Mouse (Mus musculus) embryonic facial prominence, embryonic 10.5 days (tissue): ENCODE measurements around the gene Tmem108. TPM values are rescaled to one million over a fixed set of nuclear protein-coding genes. Genes with fewer than 3 reads are reported as not detected.

Experiments used
- DNase-seq: peaks from one replicate; pipeline ENCODE4 v3.0.0-alpha.2; 2017; ENCODE audit warnings: low spot score
- H3K27ac ChIP-seq: fragments of 300-500 bp; sonication (generic); replicated peaks from 2 replicates; pipeline ENCODE4 v1.5.1; 2016; ENCODE audit warnings: mild to moderate bottlenecking
- H3K27me3 ChIP-seq: fragments of 300-500 bp; sonication (generic); replicated peaks from 2 replicates; pipeline ENCODE4 v1.6.1; 2016; ENCODE audit warnings: low read depth, mild to moderate bottlenecking; ENCODE audit not compliant: poor library complexity, severe bottlenecking
- H3K36me3 ChIP-seq: fragments of 300-500 bp; sonication (generic); replicated peaks from 2 replicates; pipeline ENCODE4 v1.6.1; 2016; ENCODE audit warnings: mild to moderate bottlenecking, moderate library complexity
- H3K4me1 ChIP-seq: fragments of 300-500 bp; sonication (generic); 2 replicates; pipeline ENCODE4 v1.6.1; 2016
- H3K4me3 ChIP-seq: fragments of 300-500 bp; sonication (generic); 2 replicates; pipeline ENCODE4 v1.5.1; 2016; ENCODE audit warnings: mild to moderate bottlenecking, moderate library complexity
- H3K9me3 ChIP-seq: fragments of 300-500 bp; sonication (generic); 2 replicates; pipeline ENCODE4 v1.6.1; 2016; ENCODE audit warnings: mild to moderate bottlenecking
- WGBS: fragments of 180-500 bp; shearing (Covaris S2); methylation state at CpG from one replicate; pipeline ENCODE4 v1.1.7; 2016; 5-methylcytosine and 5-hydroxymethylcytosine counted together
- polyA plus RNA-seq: library from polyadenylated mRNA; unstranded; fragments of >200 nt; fragmentation: Nextera tagmentation; extraction: Ambion mirVana; gene quantifications from 2 replicates; pipeline ENCODE4 v1.2.1, GENCODE M21; 2016

Gene Tmem108
- polyA plus RNA-seq, 1 experiment from 2014 or later, result 22.1 TPM

DNA sequence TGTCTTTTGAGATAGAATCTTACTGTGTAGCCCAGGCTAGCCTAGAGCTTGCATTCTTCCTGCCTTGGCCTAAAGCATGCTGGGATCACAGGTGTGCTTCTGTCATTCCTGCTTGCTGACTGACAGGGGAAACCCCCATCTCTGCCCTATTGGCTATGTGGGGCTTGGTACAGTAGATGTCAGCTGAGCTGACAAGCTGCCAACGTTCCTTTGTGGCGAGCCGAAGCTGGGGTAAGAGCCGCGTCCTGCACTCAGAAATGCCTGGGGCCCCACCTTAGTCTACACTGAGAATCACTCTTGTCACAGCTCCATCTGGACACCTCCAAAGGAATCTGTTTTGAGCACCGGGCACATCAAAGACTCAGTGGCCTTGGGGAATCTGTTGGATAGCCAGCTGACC lies 297.8 kb downstream of the Tmem108 start:
- Histone ChIP-seq H3K27me3 (no peaks in the 10 kb centered on the region), H3K4me3 (no peak overlapping the region), H3K36me3 (no peaks in the 10 kb centered on the region), H3K4me1 (peaks cover 10% of the 10 kb centered on the region; the same call in 1 of the 2 replicates), H3K27ac (no peak overlapping the region), H3K9me3 (no peaks in the 10 kb centered on the region)
- WGBS, result 80% methylated on average over 6 of the region's 6 CpGs
- DNase-seq, result no peak

- H3K4me3 ChIP-seq, result no peak overlapping the region
- no peaks in the 10 kb centered on the region for H3K27me3 ChIP-seq
- H3K36me3 ChIP-seq, result no peaks in the 10 kb centered on the region
- no peaks in the 10 kb centered on the region for H3K9me3 ChIP-seq
- 68% methylated on average over 2 of the region's 2 CpGs for WGBS
- H3K27ac ChIP-seq, result no peak overlapping the region
- no peak for DNase-seq
- 0 out of 2 replicates have a peak, but pooled peaks cover 3% of the 10 kb centered on the region for H3K4me1 ChIP-seq
Measured at GRCm38 (mm10) chr9:103459839-103460238, 301.8 kb downstream of the Tmem108 start.

- Histone ChIP-seq H3K27me3 (no peaks in the 10 kb centered on the region), H3K4me1 (0 out of 2 replicates have a peak, but pooled peaks cover 3% of the 10 kb centered on the region), H3K36me3 (no peaks in the 10 kb centered on the region), H3K4me3 (no peak overlapping the region), H3K9me3 (no peaks in the 10 kb centered on the region), H3K27ac (no peak overlapping the region)
- DNase-seq, result no peak
- WGBS, result 93% methylated on average over 1 of the region's 1 CpGs
Measured at GRCm38 (mm10) chr9:103459307-103459706, 302.3 kb downstream of the Tmem108 start.

- Histone ChIP-seq H3K4me1 (no peaks in the 10 kb centered on the region), H3K27ac (no peak overlapping the region; the same call in 1 of the 2 replicates), H3K9me3 (peaks cover 4% of the 10 kb centered on the region; the same call in 1 of the 2 replicates), H3K4me3 (no peak overlapping the region), H3K27me3 (no peaks in the 10 kb centered on the region), H3K36me3 (no peaks in the 10 kb centered on the region)
- 79% methylated on average over 6 of the region's 6 CpGs for WGBS
- no peak for DNase-seq
Measured at GRCm38 (mm10) chr9:103449651-103450050, 312.0 kb downstream of the Tmem108 start.

DNA sequence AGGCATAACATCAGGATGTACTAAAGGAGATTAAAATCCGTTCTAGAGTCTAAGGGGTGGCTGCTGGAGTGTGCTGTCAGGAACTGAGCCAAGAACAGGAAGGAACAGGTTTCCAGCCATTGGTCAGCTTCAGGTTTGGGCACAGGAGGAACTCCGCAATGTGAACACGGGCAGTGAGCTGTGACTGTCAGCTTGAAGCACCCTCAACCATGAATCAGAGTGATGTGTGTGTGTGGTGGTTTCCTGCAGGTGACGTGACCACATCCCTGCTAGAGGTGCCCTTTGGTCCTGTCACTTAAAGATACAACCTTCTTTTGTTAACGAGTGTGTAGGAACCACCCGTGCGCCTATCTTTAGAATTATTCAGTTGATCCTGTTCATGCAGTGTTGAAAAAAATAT lies 312.5 kb downstream of the Tmem108 start:
- Histone ChIP-seq H3K27ac (no peak overlapping the region), H3K4me1 (peaks cover 5% of the 10 kb centered on the region; the same call in 1 of the 2 replicates), H3K4me3 (no peak overlapping the region), H3K36me3 (no peaks in the 10 kb centered on the region), H3K27me3 (no peaks in the 10 kb centered on the region), H3K9me3 (peaks cover 7% of the 10 kb centered on the region; the same call in 1 of the 2 replicates)
- no peak for DNase-seq
- WGBS, result 86% methylated on average over 7 of the region's 7 CpGs

DNA sequence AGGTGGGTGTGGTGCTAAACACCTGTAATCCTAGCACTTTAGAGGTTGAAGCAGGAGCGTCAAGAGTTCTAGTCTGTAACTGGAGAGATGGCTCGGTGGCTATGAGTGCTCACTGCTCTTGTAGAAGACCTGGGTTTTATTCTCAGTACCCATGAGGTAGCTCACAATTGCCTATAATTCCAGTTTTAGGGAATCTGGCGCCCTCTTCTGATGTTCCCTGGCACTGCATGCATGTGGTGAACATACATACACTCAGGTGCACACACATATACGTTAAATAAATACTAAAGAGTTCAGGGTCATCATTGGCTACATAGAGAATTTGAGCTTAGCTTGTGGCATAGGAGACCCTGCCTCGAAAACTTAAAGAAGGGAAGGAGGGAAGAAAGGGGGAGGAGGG lies 317.0 kb downstream of the Tmem108 start:
- peaks cover 27% of the 10 kb centered on the region for H3K4me1 ChIP-seq
- H3K27me3 ChIP-seq, result no peaks in the 10 kb centered on the region
- WGBS, result 86% methylated on average over 5 of the region's 5 CpGs
- H3K4me3 ChIP-seq, result no peak overlapping the region
- H3K36me3 ChIP-seq, result no peaks in the 10 kb centered on the region
- DNase-seq, result no peak
- H3K27ac ChIP-seq, result no peak overlapping the region
- peaks cover 7% of the 10 kb centered on the region; the same call in 1 of the 2 replicates for H3K9me3 ChIP-seq

DNA sequence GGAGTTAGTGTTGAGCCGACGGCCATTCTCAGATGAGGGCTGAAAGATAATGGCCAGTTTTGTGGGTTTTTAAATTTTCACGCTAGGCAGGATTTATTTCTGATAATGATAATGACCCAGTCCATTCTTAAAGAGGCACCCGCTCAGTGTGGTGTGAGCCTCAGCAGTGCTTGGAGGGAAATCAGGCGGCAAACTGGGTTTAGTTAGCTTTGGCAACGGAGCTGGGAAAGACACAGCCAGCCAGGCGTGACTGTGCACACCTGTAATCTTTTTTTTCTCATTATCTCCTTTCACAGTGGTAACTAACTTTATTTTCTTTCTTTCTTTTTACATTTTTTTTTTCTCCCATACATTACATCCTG lies 317.8 kb downstream of the Tmem108 start:
- DNase-seq, result no peak
- H3K4me3 ChIP-seq, result 0 out of 2 replicates have a peak overlapping the region, but pooled peaks have one; percentile 9
- H3K4me1 ChIP-seq, result peaks cover 27% of the 10 kb centered on the region
- H3K27ac ChIP-seq, result no peak overlapping the region
- H3K27me3 ChIP-seq, result no peaks in the 10 kb centered on the region
- peaks cover 7% of the 10 kb centered on the region; the same call in 1 of the 2 replicates for H3K9me3 ChIP-seq
- H3K36me3 ChIP-seq, result no peaks in the 10 kb centered on the region
- 38% methylated on average over 7 of the region's 7 CpGs for WGBS

- Histone ChIP-seq H3K27ac (peak overlapping the region; percentile 44; the same call in 1 of the 2 replicates), H3K36me3 (no peaks in the 10 kb centered on the region), H3K4me1 (peaks cover 27% of the 10 kb centered on the region), H3K9me3 (peaks cover 7% of the 10 kb centered on the region; the same call in 1 of the 2 replicates), H3K4me3 (peak overlapping the region; percentile 9; the same call in 1 of the 2 replicates), H3K27me3 (no peaks in the 10 kb centered on the region)
- peak; percentile 72 for DNase-seq
- 19% methylated on average over 13 of the region's 13 CpGs for WGBS
Measured at GRCm38 (mm10) chr9:103443121-103443823, 318.4 kb downstream of the Tmem108 start.

GRCm38 (mm10) chr9:103440597-103440996 lies 321.0 kb downstream of the Tmem108 start:
- peaks cover 7% of the 10 kb centered on the region; the same call in 1 of the 2 replicates for H3K9me3 ChIP-seq
- no peaks in the 10 kb centered on the region for H3K36me3 ChIP-seq
- H3K4me1 ChIP-seq, result peaks cover 27% of the 10 kb centered on the region
- DNase-seq, result no peak
- H3K27me3 ChIP-seq, result no peaks in the 10 kb centered on the region
- H3K27ac ChIP-seq, result no peak overlapping the region
- WGBS, result 70% methylated on average over 3 of the region's 3 CpGs
- H3K4me3 ChIP-seq, result no peak overlapping the region

DNA sequence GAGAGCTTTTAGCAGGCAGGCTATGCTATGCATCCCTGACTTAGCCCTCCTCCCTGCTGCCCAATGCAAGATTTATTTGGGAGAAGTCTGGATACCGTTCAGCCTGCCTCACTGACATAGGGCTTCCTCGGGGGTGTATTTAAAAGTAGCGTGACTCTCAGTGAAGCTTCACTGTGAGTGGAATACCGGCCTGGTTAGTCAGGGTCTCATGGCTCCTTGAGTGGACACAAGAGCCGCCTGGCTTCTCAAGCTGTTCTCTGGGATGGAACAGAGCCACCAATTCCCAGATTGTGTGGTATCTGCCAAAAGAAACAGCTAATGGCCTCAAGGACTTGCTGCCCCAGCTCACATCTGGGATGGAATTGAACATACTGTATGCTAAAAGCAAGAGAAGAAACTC lies 324.5 kb downstream of the Tmem108 start:
- 89% methylated on average over 5 of the region's 5 CpGs for WGBS

DNA sequence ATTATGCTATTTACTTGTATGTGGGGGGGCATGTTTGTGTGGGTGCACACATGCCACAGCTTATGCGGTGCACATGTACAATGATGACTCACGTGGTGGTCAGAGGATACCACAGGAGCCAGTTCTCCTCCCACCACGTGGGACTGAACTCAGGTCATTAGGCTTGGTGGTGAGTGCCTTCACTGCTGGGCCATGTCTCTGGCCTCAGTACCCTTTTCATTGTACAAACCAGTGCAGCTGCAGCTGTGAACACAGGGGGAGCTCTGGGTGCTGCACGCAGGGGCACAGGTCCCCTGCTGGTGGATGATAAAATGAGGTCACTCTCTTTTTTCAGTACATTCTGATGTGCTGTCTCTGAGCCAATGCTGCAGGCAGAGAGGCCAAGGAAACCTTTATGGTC lies 327.5 kb downstream of the Tmem108 start:
- WGBS, result 57% methylated on average over 4 of the region's 4 CpGs
- Histone ChIP-seq H3K4me1 (peaks cover 30% of the 10 kb centered on the region), H3K36me3 (no peaks in the 10 kb centered on the region), H3K27me3 (no peaks in the 10 kb centered on the region), H3K27ac (no peak overlapping the region), H3K4me3 (no peak overlapping the region), H3K9me3 (no peaks in the 10 kb centered on the region)
- peak; percentile 35 for DNase-seq

More for the DNA sequence above, 324.5 kb downstream of the Tmem108 start:
- no peaks in the 10 kb centered on the region for H3K9me3 ChIP-seq
- H3K36me3 ChIP-seq, result no peaks in the 10 kb centered on the region
- no peak overlapping the region for H3K4me3 ChIP-seq
- no peaks in the 10 kb centered on the region for H3K27me3 ChIP-seq
- no peak overlapping the region for H3K27ac ChIP-seq
- DNase-seq, result no peak
- peaks cover 25% of the 10 kb centered on the region for H3K4me1 ChIP-seq
